Mouse (Mus musculus) forebrain, embryonic 16.5 days (tissue): Measurements from ENCODE around the gene Pax5. TPM values are rescaled to one million over a fixed set of nuclear protein-coding genes. Genes with fewer than 3 reads are reported as not detected.

Experiments used
- ATAC-seq: fragments of 200-750 bp; cut with Nextera tagmentation; 2 replicates; pipeline ENCODE4 v1.8.0; 2017; ENCODE audit warnings: mild to moderate bottlenecking, moderate library complexity
- H3K27ac ChIP-seq: fragments of 300-500 bp; sonication (generic); 2 replicates; pipeline ENCODE4 v1.5.1; 2014; ENCODE audit warnings: low read length, control low read depth
- H3K27me3 ChIP-seq: fragments of 300-500 bp; sonication (generic); replicated peaks from 2 replicates; pipeline ENCODE4 v1.6.1; 2014; ENCODE audit warnings: low read length; ENCODE audit not compliant: control insufficient read depth, insufficient read depth
- H3K36me3 ChIP-seq: fragments of 300-500 bp; sonication (generic); 2 replicates; pipeline ENCODE4 v1.6.1; 2014; ENCODE audit not compliant: control insufficient read depth, insufficient read depth
- H3K4me1 ChIP-seq: fragments of 300-500 bp; sonication (generic); replicated peaks from 2 replicates; pipeline ENCODE4 v1.6.1; 2014; ENCODE audit warnings: low read length; ENCODE audit not compliant: control insufficient read depth, insufficient read depth
- H3K4me2 ChIP-seq: fragments of 300-500 bp; sonication (generic); 2 replicates; pipeline ENCODE4 v1.6.1; 2014; ENCODE audit warnings: mild to moderate bottlenecking, low read length, control low read depth
- H3K4me3 ChIP-seq: fragments of 300-500 bp; sonication (generic); replicated peaks from 2 replicates; pipeline ENCODE4 v1.5.1; 2014; ENCODE audit warnings: mild to moderate bottlenecking, low read length, control low read depth
- H3K9ac ChIP-seq: fragments of 300-500 bp; sonication (generic); replicated peaks from 2 replicates; pipeline ENCODE4 v1.6.1; 2014; ENCODE audit warnings: low read depth, low read length, control low read depth
- H3K9me3 ChIP-seq: fragments of 300-500 bp; sonication (generic); 2 replicates; pipeline ENCODE4 v1.6.1; 2016; ENCODE audit warnings: low read length; ENCODE audit not compliant: control insufficient read depth
- WGBS: fragments of 180-500 bp; shearing (Covaris S2); extraction: QIAGEN DNeasy Blood & Tissue Kit; methylation state at CpG from one replicate; pipeline ENCODE4 v1.1.7; 2014; 5-methylcytosine and 5-hydroxymethylcytosine counted together
- polyA plus RNA-seq: library from polyadenylated mRNA; unstranded; fragments of >200 nt; fragmentation: Nextera tagmentation; extraction: Ambion mirVana; gene quantifications from 2 replicates; pipeline ENCODE4 v1.2.1, GENCODE M21; 2015

The Pax5 gene
- polyA plus RNA-seq, 1 experiment from 2014 or later = 0.34 TPM

GRCm38 (mm10) chr4:44549029-44549428 is 161.3 kb downstream of the Pax5 start:
- no peaks in the 10 kb centered on the region for H3K9me3 ChIP-seq
- ATAC-seq = no peak
- no peak overlapping the region for H3K4me2 ChIP-seq
- H3K9ac ChIP-seq = no peak overlapping the region
- H3K4me3 ChIP-seq = no peak overlapping the region
- H3K27ac ChIP-seq = no peak overlapping the region
- H3K36me3 ChIP-seq = no peaks in the 10 kb centered on the region
- peaks cover 2% of the 10 kb centered on the region; the same call in 1 of the 2 replicates for H3K27me3 ChIP-seq
- H3K4me1 ChIP-seq = no peaks in the 10 kb centered on the region
- 87% methylated on average over 7 of the region's 7 CpGs for WGBS

GRCm38 (mm10) chr4:44545669-44546068 is 164.6 kb downstream of the Pax5 start:
- H3K27me3 ChIP-seq = peaks cover 2% of the 10 kb centered on the region; the same call in 1 of the 2 replicates
- no peak overlapping the region for H3K9ac ChIP-seq
- H3K36me3 ChIP-seq = no peaks in the 10 kb centered on the region
- H3K27ac ChIP-seq = no peak overlapping the region
- H3K4me1 ChIP-seq = no peaks in the 10 kb centered on the region
- no peaks in the 10 kb centered on the region for H3K9me3 ChIP-seq
- H3K4me2 ChIP-seq = no peak overlapping the region
- ATAC-seq = no peak
- no peak overlapping the region for H3K4me3 ChIP-seq
- 31% methylated on average over 8 of the region's 8 CpGs for WGBS

DNA sequence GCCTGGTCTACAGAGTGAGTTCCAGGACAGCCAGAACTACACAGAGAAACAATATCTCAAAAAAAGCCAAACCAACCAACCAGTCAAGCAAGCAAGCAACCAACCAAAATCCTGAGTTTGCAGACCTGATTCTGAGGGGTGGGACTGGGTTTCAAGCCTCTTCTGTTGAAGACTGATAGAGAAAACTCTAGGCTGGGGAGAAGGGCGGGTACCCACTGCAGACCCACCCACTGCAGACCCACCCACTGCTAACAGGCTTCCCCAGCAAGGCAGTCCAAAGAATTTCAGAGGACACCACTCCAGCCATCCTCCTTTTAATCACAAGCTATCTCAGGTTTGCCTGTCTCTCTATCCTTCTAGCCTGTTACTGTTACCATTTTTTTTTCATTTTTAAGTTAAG is 165.8 kb downstream of the Pax5 start:
- H3K4me3 ChIP-seq = no peak overlapping the region
- no peaks in the 10 kb centered on the region for H3K36me3 ChIP-seq
- H3K27me3 ChIP-seq = peaks cover 2% of the 10 kb centered on the region; the same call in 1 of the 2 replicates
- 79% methylated on average over 1 of the region's 1 CpGs for WGBS
- H3K27ac ChIP-seq = no peak overlapping the region
- ATAC-seq = no peak
- H3K4me1 ChIP-seq = no peaks in the 10 kb centered on the region
- H3K9ac ChIP-seq = no peak overlapping the region
- no peaks in the 10 kb centered on the region for H3K9me3 ChIP-seq
- H3K4me2 ChIP-seq = no peak overlapping the region

- 97% methylated on average over 2 of the region's 2 CpGs for WGBS
- ATAC-seq = no peak
- Histone ChIP-seq H3K4me1 (no peaks in the 10 kb centered on the region), H3K9ac (no peak overlapping the region), H3K9me3 (no peaks in the 10 kb centered on the region), H3K4me2 (no peak overlapping the region), H3K4me3 (no peak overlapping the region), H3K27ac (no peak overlapping the region), H3K27me3 (peaks cover 2% of the 10 kb centered on the region; the same call in 1 of the 2 replicates), H3K36me3 (no peaks in the 10 kb centered on the region)
These were observed 166.4 kb downstream of the Pax5 start for GRCm38 (mm10) chr4:44543880-44544279.

DNA sequence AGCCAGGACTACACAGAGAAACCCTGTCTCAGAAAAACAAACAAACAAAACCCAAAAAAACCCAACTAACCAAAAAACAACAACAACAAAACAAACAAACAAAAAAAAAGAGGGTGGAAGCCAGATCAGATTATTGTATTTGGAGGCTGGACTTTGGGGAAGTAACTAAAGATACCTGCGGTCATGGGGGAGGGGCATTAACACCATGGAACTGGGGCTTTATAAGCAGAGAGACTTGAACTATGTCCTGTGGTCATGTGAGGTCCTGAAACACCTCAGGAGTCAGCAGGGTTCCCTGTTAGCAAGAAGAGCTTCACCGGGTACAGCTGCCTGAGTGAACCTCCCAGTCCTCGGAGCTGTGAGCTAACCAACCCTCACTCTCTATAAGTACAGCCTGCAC is 168.2 kb downstream of the Pax5 start:
- no peak overlapping the region for H3K9ac ChIP-seq

GRCm38 (mm10) chr4:44538488-44538887 is 171.8 kb downstream of the Pax5 start:
- no peak overlapping the region for H3K9ac ChIP-seq
- WGBS = 30% methylated on average over 5 of the region's 5 CpGs
- H3K9me3 ChIP-seq = no peaks in the 10 kb centered on the region
- H3K27me3 ChIP-seq = 0 out of 2 replicates have a peak, but pooled peaks cover 2% of the 10 kb centered on the region
- H3K4me2 ChIP-seq = no peak overlapping the region
- H3K4me3 ChIP-seq = no peak overlapping the region
- H3K4me1 ChIP-seq = no peaks in the 10 kb centered on the region
- no peaks in the 10 kb centered on the region for H3K36me3 ChIP-seq
- ATAC-seq = no peak
- no peak overlapping the region for H3K27ac ChIP-seq

More for the DNA sequence above, 168.2 kb downstream of the Pax5 start:
- H3K4me3 ChIP-seq = no peak overlapping the region
- ATAC-seq = no peak
- no peaks in the 10 kb centered on the region for H3K36me3 ChIP-seq
- no peak overlapping the region for H3K4me2 ChIP-seq
- H3K9me3 ChIP-seq = no peaks in the 10 kb centered on the region
- H3K27me3 ChIP-seq = peaks cover 2% of the 10 kb centered on the region; the same call in 1 of the 2 replicates
- no peaks in the 10 kb centered on the region for H3K4me1 ChIP-seq
- WGBS = 82% methylated on average over 3 of the region's 3 CpGs
- H3K27ac ChIP-seq = no peak overlapping the region

GRCm38 (mm10) chr4:44536794-44537193 is 173.5 kb downstream of the Pax5 start:
- no peak overlapping the region for H3K4me2 ChIP-seq
- peaks cover 4% of the 10 kb centered on the region; the same call in 1 of the 2 replicates for H3K27me3 ChIP-seq
- H3K9ac ChIP-seq = no peak overlapping the region
- H3K27ac ChIP-seq = no peak overlapping the region
- no peaks in the 10 kb centered on the region for H3K9me3 ChIP-seq
- no peak overlapping the region for H3K4me3 ChIP-seq
- no peaks in the 10 kb centered on the region for H3K4me1 ChIP-seq
- WGBS = 55% methylated on average over 4 of the region's 4 CpGs
- ATAC-seq = peak; percentile 80
- H3K36me3 ChIP-seq = no peaks in the 10 kb centered on the region

- Histone ChIP-seq H3K4me1 (no peaks in the 10 kb centered on the region), H3K9me3 (no peaks in the 10 kb centered on the region), H3K4me3 (no peak overlapping the region), H3K36me3 (no peaks in the 10 kb centered on the region), H3K27me3 (peaks cover 4% of the 10 kb centered on the region; the same call in 1 of the 2 replicates), H3K4me2 (no peak overlapping the region), H3K27ac (no peak overlapping the region), H3K9ac (no peak overlapping the region)
- WGBS = 87% methylated on average over 4 of the region's 4 CpGs
- ATAC-seq = no peak
These were observed 174.6 kb downstream of the Pax5 start for GRCm38 (mm10) chr4:44535646-44536045.

DNA sequence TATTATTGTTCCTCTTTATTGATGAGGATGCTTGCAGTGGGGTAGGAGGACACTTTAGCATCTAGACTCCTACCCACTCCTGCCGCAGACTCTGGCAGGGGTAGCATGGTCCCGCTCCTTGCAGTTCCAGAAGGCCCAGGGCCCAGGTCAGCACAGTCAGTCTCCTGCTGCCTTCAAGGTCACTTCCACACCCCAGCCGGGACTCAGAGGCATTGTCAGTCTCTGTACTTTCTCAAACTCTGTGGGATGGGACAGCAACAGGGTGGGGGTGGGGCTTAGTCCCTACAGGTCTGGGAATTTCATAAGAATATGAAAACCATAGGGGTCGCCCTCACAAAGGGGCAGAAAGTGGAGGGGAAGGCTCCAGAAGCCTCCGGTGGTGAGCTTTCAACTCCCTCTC is 177.0 kb downstream of the Pax5 start:
- Histone ChIP-seq H3K9me3 (no peaks in the 10 kb centered on the region), H3K36me3 (no peaks in the 10 kb centered on the region), H3K4me3 (no peak overlapping the region), H3K9ac (no peak overlapping the region), H3K4me2 (no peak overlapping the region), H3K27ac (no peak overlapping the region), H3K4me1 (no peaks in the 10 kb centered on the region), H3K27me3 (peaks cover 7% of the 10 kb centered on the region; the same call in 1 of the 2 replicates)
- no peak for ATAC-seq
- WGBS = 77% methylated on average over 5 of the region's 5 CpGs

GRCm38 (mm10) chr4:44532731-44533130 is 177.6 kb downstream of the Pax5 start:
- H3K4me3 ChIP-seq = no peak overlapping the region
- H3K27ac ChIP-seq = no peak overlapping the region
- H3K4me2 ChIP-seq = no peak overlapping the region
- ATAC-seq = no peak
- H3K9ac ChIP-seq = no peak overlapping the region
- no peaks in the 10 kb centered on the region for H3K9me3 ChIP-seq
- H3K27me3 ChIP-seq = peaks cover 8% of the 10 kb centered on the region
- H3K4me1 ChIP-seq = no peaks in the 10 kb centered on the region
- 74% methylated on average over 5 of the region's 5 CpGs for WGBS
- H3K36me3 ChIP-seq = no peaks in the 10 kb centered on the region
